Mouse (Mus musculus) neural tube, embryonic 15.5 days (tissue): ENCODE results near the gene Xlr3c. TPM values are rescaled to one million over a fixed set of nuclear protein-coding genes. Genes with fewer than 3 reads are reported as not detected.

Experiments
- polyA plus RNA-seq: library from polyadenylated mRNA; unstranded; fragments of >200 nt; fragmentation: Nextera tagmentation; extraction: Ambion mirVana; gene quantifications from 2 replicates; pipeline ENCODE4 v1.2.1, GENCODE M21; 2015

Gene Xlr3c
- polyA plus RNA-seq, 1 experiment from 2014 or later = 0.41 TPM

Other genes with a start within 250 kb of the Xlr3c start
- 0.23 TPM in 2 replicates for gene Pnma5, start 228.3 kb downstream of the Xlr3c start, polyA plus RNA-seq
- gene Pnma3, start 200.6 kb downstream of the Xlr3c start, polyA plus RNA-seq = 4.5 and 6.0 TPM in 2 replicates
- gene Xlr4a, start 182.9 kb downstream of the Xlr3c start, polyA plus RNA-seq = 0.29 and 4.0 TPM in 2 replicates
- 4.2 TPM in 2 replicates for gene Xlr3a, start 168.3 kb downstream of the Xlr3c start, polyA plus RNA-seq
- 0.84 TPM in 1 of 2 replicates, not detected in the other for gene Gm14685, start 148.3 kb downstream of the Xlr3c start, polyA plus RNA-seq
- not detected in 2 replicates for gene Xlr5b, start 116.6 kb downstream of the Xlr3c start, polyA plus RNA-seq
- 0.59 TPM in 1 of 2 replicates, not detected in the other for gene DXBay18, start 115.9 kb downstream of the Xlr3c start, polyA plus RNA-seq
- gene Spin2d, start 88.4 kb downstream of the Xlr3c start, polyA plus RNA-seq = not detected in 2 replicates
- 16.5 and 19.9 TPM in 2 replicates for gene Xlr3b, start 73.2 kb downstream of the Xlr3c start, polyA plus RNA-seq
- gene Xlr4b, start 51.1 kb downstream of the Xlr3c start, polyA plus RNA-seq = 0.37 and 3.1 TPM in 2 replicates
- 31.3 and 35.3 TPM in 2 replicates for gene F8a, start 37.1 kb downstream of the Xlr3c start, polyA plus RNA-seq
- 0.12 and 2.3 TPM in 2 replicates for gene Xlr4c, start 22.3 kb downstream of the Xlr3c start, polyA plus RNA-seq
- gene Xlr5a, start 27.6 kb upstream of the Xlr3c start, polyA plus RNA-seq = 0.20 TPM in 1 of 2 replicates, not detected in the other
- gene Xlr5c, start 27.6 kb upstream of the Xlr3c start, polyA plus RNA-seq = not detected in 2 replicates
- not detected in 2 replicates for gene Gm45015, start 71.5 kb upstream of the Xlr3c start, polyA plus RNA-seq
- gene Zfp275, start 77.2 kb upstream of the Xlr3c start, polyA plus RNA-seq = 8.9 and 9.8 TPM in 2 replicates
- gene Gm18336, start 133.3 kb upstream of the Xlr3c start, polyA plus RNA-seq = not detected in 2 replicates
- gene Zfp92, start 145.7 kb upstream of the Xlr3c start, polyA plus RNA-seq = 1.2 and 1.3 TPM in 2 replicates
- gene Trex2, start 170.0 kb upstream of the Xlr3c start, polyA plus RNA-seq = not detected in 2 replicates
- gene Haus7, start 193.7 kb upstream of the Xlr3c start, polyA plus RNA-seq = 67.5 and 74.9 TPM in 2 replicates
- 29.1 and 33.4 TPM in 2 replicates for gene Bgn, start 218.2 kb upstream of the Xlr3c start, polyA plus RNA-seq
- 6.1 and 7.0 TPM in 2 replicates for gene Atp2b3, start 237.7 kb upstream of the Xlr3c start, polyA plus RNA-seq